Mouse (Mus musculus) hindbrain, embryonic 16.5 days (tissue): ENCODE results near the gene Man1b1. TPM values are rescaled to one million over a fixed set of nuclear protein-coding genes. Genes with fewer than 3 reads are reported as not detected.

Experiments
- ATAC-seq: fragments of 200-750 bp; cut with Nextera tagmentation; 2 replicates; pipeline ENCODE4 v1.8.0; 2017; ENCODE audit warnings: moderate TSS enrichment, moderate library complexity
- H3K27ac ChIP-seq: fragments of 300-500 bp; sonication (generic); 2 replicates; pipeline ENCODE4 v1.5.1; 2014; ENCODE audit warnings: low read depth, mild to moderate bottlenecking, control low read depth, low read length, moderate library complexity
- H3K27me3 ChIP-seq: fragments of 300-500 bp; sonication (generic); replicated peaks from 2 replicates; pipeline ENCODE4 v1.6.1; 2014; ENCODE audit warnings: low read length; ENCODE audit not compliant: control insufficient read depth, insufficient read depth
- H3K36me3 ChIP-seq: fragments of 300-500 bp; sonication (generic); 2 replicates; pipeline ENCODE4 v1.6.1; 2014; ENCODE audit warnings: mild to moderate bottlenecking, low read length, moderate library complexity, mixed read lengths; ENCODE audit not compliant: control insufficient read depth, insufficient read depth
- H3K4me1 ChIP-seq: fragments of 300-500 bp; sonication (generic); 2 replicates; pipeline ENCODE4 v1.6.1; 2014; ENCODE audit warnings: low read depth, low read length; ENCODE audit not compliant: control insufficient read depth, insufficient read depth
- H3K4me2 ChIP-seq: fragments of 300-500 bp; sonication (generic); 2 replicates; pipeline ENCODE4 v1.6.1; 2014; ENCODE audit warnings: mild to moderate bottlenecking, low read length, control low read depth, moderate library complexity
- H3K4me3 ChIP-seq: fragments of 300-500 bp; sonication (generic); 2 replicates; pipeline ENCODE4 v1.5.1; 2014; ENCODE audit warnings: mild to moderate bottlenecking, low read length, control low read depth, moderate library complexity
- H3K9ac ChIP-seq: fragments of 300-500 bp; sonication (generic); 2 replicates; pipeline ENCODE4 v1.6.1; 2014; ENCODE audit warnings: low read depth, mild to moderate bottlenecking, control low read depth, low read length, moderate library complexity
- H3K9me3 ChIP-seq: fragments of 300-500 bp; sonication (generic); 2 replicates; pipeline ENCODE4 v1.6.1; 2014; ENCODE audit warnings: mild to moderate bottlenecking, low read length, moderate library complexity; ENCODE audit not compliant: control insufficient read depth
- WGBS: fragments of 180-500 bp; shearing (Covaris S2); extraction: QIAGEN DNeasy Blood & Tissue Kit; methylation state at CpG from one replicate; pipeline ENCODE4 v1.1.7; 2014; 5-methylcytosine and 5-hydroxymethylcytosine counted together
- polyA plus RNA-seq: library from polyadenylated mRNA; unstranded; fragments of >200 nt; fragmentation: Nextera tagmentation; extraction: Ambion mirVana; gene quantifications from 2 replicates; pipeline ENCODE4 v1.2.1, GENCODE M21; 2015

Man1b1 gene
- polyA plus RNA-seq, 1 experiment from 2014 or later, result 41.6 TPM

GRCm38 (mm10) chr2:25365091-25365761 lies 33.1 kb downstream of the Man1b1 start, which contains the start of gene Uap1l1:
Gene Uap1l1 (minus strand): TSS chr2:25365682.
- peak within 1 kb of the TSS; percentile 78 for H3K9ac ChIP-seq
- no peak within 1 kb of the TSS for H3K27ac ChIP-seq
- WGBS, result 0% methylated on average over 53 of the region's 54 CpGs
- H3K27me3 ChIP-seq, result peaks cover 18% of the 10 kb centered on the region
- peak within 1 kb of the TSS; percentile 98 for H3K4me2 ChIP-seq
- H3K4me3 ChIP-seq, result peak within 1 kb of the TSS; percentile 53
- peak; percentile 83 for ATAC-seq
- H3K36me3 ChIP-seq, result no peaks in the 10 kb centered on the region
- H3K9me3 ChIP-seq, result no peaks in the 10 kb centered on the region
- H3K4me1 ChIP-seq, result peaks cover 3% of the 10 kb centered on the region

GRCm38 (mm10) chr2:25369996-25370395 lies 37.9 kb downstream of the Man1b1 start:
- ATAC-seq, result no peak
- peaks cover 15% of the 10 kb centered on the region for H3K4me1 ChIP-seq
- H3K36me3 ChIP-seq, result no peaks in the 10 kb centered on the region
- no peak overlapping the region for H3K4me2 ChIP-seq
- H3K27me3 ChIP-seq, result peaks cover 8% of the 10 kb centered on the region
- 89% methylated on average over 3 of the region's 3 CpGs for WGBS
- no peak overlapping the region for H3K27ac ChIP-seq
- H3K9me3 ChIP-seq, result no peaks in the 10 kb centered on the region
- no peak overlapping the region for H3K9ac ChIP-seq
- no peak overlapping the region for H3K4me3 ChIP-seq

- H3K27me3 ChIP-seq, result peaks cover 5% of the 10 kb centered on the region
- WGBS, result under 1% methylated on average over 65 of the region's 65 CpGs
- H3K27ac ChIP-seq, result peak within 1 kb of the TSS; percentile 75
- peak within 1 kb of the TSS; percentile 75 for H3K9ac ChIP-seq
- no peaks in the 10 kb centered on the region for H3K36me3 ChIP-seq
- H3K4me3 ChIP-seq, result peak within 1 kb of the TSS; percentile 75
- peaks cover 12% of the 10 kb centered on the region for H3K4me1 ChIP-seq
- peak; percentile 94 for ATAC-seq
- H3K4me2 ChIP-seq, result peak within 1 kb of the TSS; percentile 97
- no peaks in the 10 kb centered on the region for H3K9me3 ChIP-seq
Observed at GRCm38 (mm10) chr2:25371764-25372643, 39.9 kb downstream of the Man1b1 start, which contains the start of gene Sapcd2. Gene Sapcd2 (plus strand): TSS chr2:25372321.

- peaks cover 5% of the 10 kb centered on the region; the same call in 1 of the 2 replicates for H3K27me3 ChIP-seq
- 1% methylated on average over 42 of the region's 42 CpGs for WGBS
- H3K4me1 ChIP-seq, result peaks cover 12% of the 10 kb centered on the region
- ATAC-seq, result no peak
- peak overlapping the region; percentile 75 for H3K9ac ChIP-seq
- H3K4me2 ChIP-seq, result peak overlapping the region; percentile 97
- H3K4me3 ChIP-seq, result peak overlapping the region; percentile 75
- H3K9me3 ChIP-seq, result no peaks in the 10 kb centered on the region
- H3K36me3 ChIP-seq, result no peaks in the 10 kb centered on the region
- no peak overlapping the region for H3K27ac ChIP-seq
Observed at GRCm38 (mm10) chr2:25372644-25373391, 40.7 kb downstream of the Man1b1 start.

GRCm38 (mm10) chr2:25373431-25373830 lies 41.3 kb downstream of the Man1b1 start:
- peak; percentile 9; the same call in 1 of the 2 replicates for ATAC-seq
- Histone ChIP-seq H3K27me3 (peaks cover 5% of the 10 kb centered on the region; the same call in 1 of the 2 replicates), H3K9ac (no peak overlapping the region), H3K4me3 (peak overlapping the region; percentile 75), H3K4me1 (peaks cover 12% of the 10 kb centered on the region), H3K4me2 (peak overlapping the region; percentile 97), H3K27ac (no peak overlapping the region), H3K9me3 (no peaks in the 10 kb centered on the region), H3K36me3 (no peaks in the 10 kb centered on the region)
- WGBS, result 21% methylated on average over 2 of the region's 2 CpGs

DNA sequence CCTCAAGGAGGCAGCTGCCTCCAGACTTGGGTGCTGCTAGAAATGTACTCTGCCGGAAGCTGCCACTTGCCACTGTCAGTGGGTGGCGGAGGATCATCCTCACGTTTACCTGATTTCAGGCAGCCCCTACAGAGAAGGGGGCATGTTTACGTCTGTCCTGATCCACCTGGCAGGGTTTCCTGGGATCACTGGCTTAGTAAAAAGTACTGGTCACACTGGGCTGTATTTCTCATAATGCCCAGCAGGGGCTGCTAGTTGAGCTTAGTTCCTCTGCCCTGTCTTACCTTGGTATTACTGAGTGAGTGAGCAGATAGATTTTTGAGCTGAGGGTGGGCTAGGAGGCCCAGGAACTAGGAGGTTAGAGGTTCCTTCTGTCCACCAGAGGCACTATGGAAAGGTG lies 44.5 kb downstream of the Man1b1 start:
- Histone ChIP-seq H3K9ac (no peak overlapping the region), H3K27ac (no peak overlapping the region), H3K4me1 (peaks cover 11% of the 10 kb centered on the region), H3K4me2 (no peak overlapping the region), H3K27me3 (peaks cover 5% of the 10 kb centered on the region; the same call in 1 of the 2 replicates), H3K36me3 (no peaks in the 10 kb centered on the region), H3K4me3 (no peak overlapping the region), H3K9me3 (no peaks in the 10 kb centered on the region)
- ATAC-seq, result peak; percentile 43
- 73% methylated on average over 4 of the region's 4 CpGs for WGBS

GRCm38 (mm10) chr2:25384492-25384891 lies 52.4 kb downstream of the Man1b1 start:
- no peaks in the 10 kb centered on the region for H3K27me3 ChIP-seq
- WGBS, result 78% methylated on average over 5 of the region's 5 CpGs
- no peaks in the 10 kb centered on the region for H3K36me3 ChIP-seq
- ATAC-seq, result no peak
- H3K9me3 ChIP-seq, result no peaks in the 10 kb centered on the region
- no peak overlapping the region for H3K27ac ChIP-seq
- no peak overlapping the region for H3K4me2 ChIP-seq
- no peak overlapping the region for H3K4me3 ChIP-seq
- H3K9ac ChIP-seq, result no peak overlapping the region
- H3K4me1 ChIP-seq, result no peaks in the 10 kb centered on the region

GRCm38 (mm10) chr2:25391266-25391665 lies 59.1 kb downstream of the Man1b1 start:
- WGBS, result 63% methylated on average over 5 of the region's 5 CpGs
- no peak for ATAC-seq

More at GRCm38 (mm10) chr2:25391266-25391665, 59.1 kb downstream of the Man1b1 start:
- H3K27me3 ChIP-seq, result peaks cover 14% of the 10 kb centered on the region
- no peak overlapping the region for H3K27ac ChIP-seq
- H3K4me3 ChIP-seq, result no peak overlapping the region
- H3K4me1 ChIP-seq, result peaks cover 15% of the 10 kb centered on the region
- H3K36me3 ChIP-seq, result no peaks in the 10 kb centered on the region
- no peak overlapping the region for H3K9ac ChIP-seq
- H3K4me2 ChIP-seq, result no peak overlapping the region
- no peaks in the 10 kb centered on the region for H3K9me3 ChIP-seq
